Mouse (Mus musculus) kidney, embryonic 15.5 days (tissue): Measurements from ENCODE around the gene Prkag3. TPM values are rescaled to one million over a fixed set of nuclear protein-coding genes. Genes with fewer than 3 reads are reported as not detected.

Experiments
- ATAC-seq: fragments of 200-750 bp; cut with Nextera tagmentation; replicated peaks from 2 replicates; pipeline ENCODE4 v1.8.0; 2017; ENCODE audit warnings: moderate TSS enrichment; ENCODE audit not compliant: low FRiP score
- H3K27ac ChIP-seq: fragments of 300-500 bp; sonication (generic); 2 replicates; pipeline ENCODE4 v1.5.1; 2015; ENCODE audit warnings: mild to moderate bottlenecking, inconsistent platforms
- H3K27me3 ChIP-seq: fragments of 300-500 bp; sonication (generic); 2 replicates; pipeline ENCODE4 v1.6.1; 2015; ENCODE audit warnings: inconsistent platforms
- H3K36me3 ChIP-seq: fragments of 300-500 bp; sonication (generic); 2 replicates; pipeline ENCODE4 v1.6.1; 2015; ENCODE audit warnings: inconsistent platforms
- H3K4me1 ChIP-seq: fragments of 300-500 bp; sonication (generic); 2 replicates; pipeline ENCODE4 v1.6.1; 2015; ENCODE audit warnings: inconsistent platforms
- H3K4me2 ChIP-seq: fragments of 300-500 bp; sonication (generic); 2 replicates; pipeline ENCODE4 v1.6.1; 2015; ENCODE audit warnings: moderate library complexity, mild to moderate bottlenecking, inconsistent platforms
- H3K4me3 ChIP-seq: fragments of 300-500 bp; sonication (generic); replicated peaks from 2 replicates; pipeline ENCODE4 v1.5.1; 2015; ENCODE audit warnings: mild to moderate bottlenecking, inconsistent platforms
- H3K9ac ChIP-seq: fragments of 300-500 bp; sonication (generic); 2 replicates; pipeline ENCODE4 v1.6.1; 2015; ENCODE audit warnings: mild to moderate bottlenecking, inconsistent platforms
- H3K9me3 ChIP-seq: fragments of 300-500 bp; sonication (generic); replicated peaks from 2 replicates; pipeline ENCODE4 v1.6.1; 2016; ENCODE audit warnings: inconsistent platforms
- WGBS: fragments of 180-500 bp; shearing (Covaris S2); methylation state at CpG from one replicate; pipeline ENCODE4 v1.1.7; 2015; ENCODE audit warnings: mixed read lengths; 5-methylcytosine and 5-hydroxymethylcytosine counted together
- polyA plus RNA-seq: library from polyadenylated mRNA; unstranded; fragments of >200 nt; fragmentation: Nextera tagmentation; extraction: Ambion mirVana; gene quantifications from 2 replicates; pipeline ENCODE4 v1.2.1, GENCODE M21; 2015

Gene Prkag3
- polyA plus RNA-seq, 1 experiment from 2014 or later: 0.44 TPM

DNA sequence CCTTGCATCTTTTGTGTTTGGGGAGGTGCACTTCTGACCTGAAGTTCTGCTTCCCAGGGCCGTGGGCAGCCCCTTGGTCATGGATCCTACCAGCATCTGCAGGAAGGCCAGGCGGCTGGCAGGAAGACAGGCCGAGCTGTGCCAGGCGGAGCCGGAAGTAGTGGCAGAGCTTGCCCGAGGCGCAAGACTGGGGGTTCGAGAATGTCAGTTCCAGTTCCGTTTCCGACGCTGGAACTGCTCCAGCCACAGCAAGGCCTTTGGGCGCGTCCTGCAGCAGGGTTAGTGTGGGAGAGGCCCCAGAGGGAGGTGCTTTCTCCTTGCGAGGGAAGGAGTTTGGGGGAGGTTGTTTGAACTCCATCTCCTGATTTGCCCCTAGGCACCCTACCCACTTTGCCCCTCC is 33.0 kb upstream of the Prkag3 start:
- H3K27ac ChIP-seq: no peak overlapping the region
- no peaks in the 10 kb centered on the region for H3K9me3 ChIP-seq
- ATAC-seq: no peak
- WGBS: 21% methylated on average over 14 of the region's 14 CpGs
- H3K36me3 ChIP-seq: no peaks in the 10 kb centered on the region
- H3K4me2 ChIP-seq: peak overlapping the region; percentile 22; the same call in 1 of the 2 replicates
- H3K4me3 ChIP-seq: no peak overlapping the region
- no peak overlapping the region for H3K9ac ChIP-seq
- peaks cover 90% of the 10 kb centered on the region for H3K27me3 ChIP-seq
- peaks cover 25% of the 10 kb centered on the region for H3K4me1 ChIP-seq

DNA sequence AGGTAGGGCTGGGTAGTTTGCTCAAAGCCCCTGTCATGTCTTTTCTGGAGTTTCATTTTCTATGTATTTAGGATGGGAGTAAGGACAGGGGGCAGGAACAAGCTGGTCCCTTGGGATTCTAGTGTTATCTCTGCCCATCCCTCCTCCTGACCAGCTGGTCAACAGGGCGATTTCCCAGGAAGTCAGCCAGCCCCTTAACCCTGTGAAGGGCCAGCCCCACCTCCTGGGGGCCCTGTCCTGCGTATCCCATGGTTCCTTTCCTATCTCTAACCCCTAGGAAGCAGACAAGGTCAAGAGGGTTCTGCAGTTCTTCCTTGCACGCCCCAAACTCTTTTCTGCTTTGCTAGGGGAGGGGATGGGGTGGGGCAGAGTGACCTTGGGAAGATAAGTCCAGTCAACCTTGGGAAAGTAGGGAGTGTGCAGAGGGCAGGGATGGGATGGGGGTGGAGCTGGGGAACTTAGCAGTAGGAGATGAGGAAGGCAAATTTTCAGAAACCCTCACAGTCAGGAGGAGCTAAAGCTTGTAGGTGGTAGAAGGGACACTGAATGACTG is 30.0 kb upstream of the Prkag3 start:
- Histone ChIP-seq H3K27me3 (peaks cover 92% of the 10 kb centered on the region), H3K27ac (no peak overlapping the region), H3K4me1 (peaks cover 32% of the 10 kb centered on the region), H3K36me3 (no peaks in the 10 kb centered on the region), H3K4me3 (no peak overlapping the region), H3K9ac (no peak overlapping the region), H3K9me3 (no peaks in the 10 kb centered on the region), H3K4me2 (no peak overlapping the region)
- 32% methylated on average over 3 of the region's 3 CpGs for WGBS
- no peak for ATAC-seq

DNA sequence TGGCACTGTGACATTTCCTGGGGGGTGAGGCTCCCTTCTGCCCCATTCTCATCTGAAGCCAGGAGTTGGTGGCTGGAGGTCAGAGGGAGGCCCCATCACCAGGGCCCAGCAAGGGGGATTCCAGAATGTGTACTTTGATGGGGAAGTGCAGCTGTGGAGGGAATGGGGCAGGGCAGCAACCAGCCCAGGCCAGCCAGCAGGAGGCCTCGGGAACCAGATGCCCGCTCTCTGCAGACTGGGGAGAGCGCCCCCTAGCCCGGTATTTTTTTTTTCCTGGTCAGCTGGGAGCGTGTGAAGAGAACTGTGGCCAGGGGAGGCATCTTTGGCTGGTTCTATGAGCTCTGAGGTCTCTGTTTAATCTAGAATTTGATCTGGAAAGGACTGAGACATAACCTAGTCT is 26.8 kb upstream of the Prkag3 start:
- Histone ChIP-seq H3K9ac (no peak overlapping the region), H3K27me3 (peaks cover 88% of the 10 kb centered on the region), H3K4me2 (no peak overlapping the region), H3K9me3 (no peaks in the 10 kb centered on the region), H3K4me1 (peaks cover 38% of the 10 kb centered on the region), H3K27ac (no peak overlapping the region), H3K4me3 (no peak overlapping the region), H3K36me3 (no peaks in the 10 kb centered on the region)
- no peak for ATAC-seq
- 13% methylated on average over 5 of the region's 5 CpGs for WGBS

DNA sequence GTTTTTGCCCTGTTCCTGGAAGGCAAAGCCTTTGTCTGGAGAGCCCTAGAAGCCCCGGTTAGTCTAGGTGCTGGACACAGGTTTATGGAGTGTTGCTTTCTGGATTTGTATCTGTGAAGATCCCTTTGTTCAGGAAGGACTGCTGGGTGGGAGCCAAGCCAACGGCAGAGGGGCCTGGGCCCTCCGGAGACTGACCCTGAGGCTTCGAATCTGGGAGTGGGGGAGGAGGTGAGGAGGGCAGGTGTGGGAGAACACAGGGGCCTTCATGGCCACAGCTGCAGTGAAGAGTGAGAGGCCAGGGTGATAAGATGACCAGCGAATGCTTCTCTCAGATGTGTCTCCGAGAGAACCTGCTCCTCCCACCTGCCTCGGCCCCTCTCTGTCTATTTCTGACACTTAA is 25.0 kb upstream of the Prkag3 start:
- Histone ChIP-seq H3K9ac (no peak overlapping the region), H3K9me3 (no peaks in the 10 kb centered on the region), H3K4me2 (no peak overlapping the region), H3K4me3 (no peak overlapping the region), H3K27me3 (peaks cover 93% of the 10 kb centered on the region), H3K4me1 (peaks cover 54% of the 10 kb centered on the region), H3K36me3 (no peaks in the 10 kb centered on the region), H3K27ac (no peak overlapping the region)
- 13% methylated on average over 7 of the region's 7 CpGs for WGBS
- no peak for ATAC-seq

DNA sequence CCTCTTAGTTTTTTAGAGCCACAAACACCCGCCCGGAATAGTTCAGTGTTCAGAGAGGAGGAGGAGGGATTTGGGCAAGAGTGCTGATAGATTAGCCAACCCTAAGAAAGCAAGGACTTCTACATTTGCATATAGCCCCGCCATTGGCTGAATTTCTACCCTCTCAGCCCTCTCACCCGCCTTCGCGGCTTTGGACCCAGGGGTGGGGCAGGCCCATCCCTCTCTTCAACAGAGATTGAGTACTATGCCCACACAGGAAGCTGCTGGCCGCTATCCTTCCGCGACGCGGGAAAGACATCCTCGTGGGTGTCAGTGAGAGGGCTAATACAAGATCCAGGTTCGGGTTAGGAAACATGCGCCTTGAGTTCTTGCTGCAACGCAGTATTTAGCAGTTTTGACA is 24.1 kb upstream of the Prkag3 start:
- Histone ChIP-seq H3K36me3 (no peaks in the 10 kb centered on the region), H3K4me3 (peak overlapping the region; percentile 50), H3K27me3 (peaks cover 91% of the 10 kb centered on the region), H3K9me3 (no peaks in the 10 kb centered on the region), H3K9ac (no peak overlapping the region), H3K27ac (no peak overlapping the region), H3K4me2 (peak overlapping the region; percentile 84), H3K4me1 (peaks cover 54% of the 10 kb centered on the region)
- ATAC-seq: peak; percentile 92
- under 1% methylated on average over 15 of the region's 15 CpGs for WGBS

DNA sequence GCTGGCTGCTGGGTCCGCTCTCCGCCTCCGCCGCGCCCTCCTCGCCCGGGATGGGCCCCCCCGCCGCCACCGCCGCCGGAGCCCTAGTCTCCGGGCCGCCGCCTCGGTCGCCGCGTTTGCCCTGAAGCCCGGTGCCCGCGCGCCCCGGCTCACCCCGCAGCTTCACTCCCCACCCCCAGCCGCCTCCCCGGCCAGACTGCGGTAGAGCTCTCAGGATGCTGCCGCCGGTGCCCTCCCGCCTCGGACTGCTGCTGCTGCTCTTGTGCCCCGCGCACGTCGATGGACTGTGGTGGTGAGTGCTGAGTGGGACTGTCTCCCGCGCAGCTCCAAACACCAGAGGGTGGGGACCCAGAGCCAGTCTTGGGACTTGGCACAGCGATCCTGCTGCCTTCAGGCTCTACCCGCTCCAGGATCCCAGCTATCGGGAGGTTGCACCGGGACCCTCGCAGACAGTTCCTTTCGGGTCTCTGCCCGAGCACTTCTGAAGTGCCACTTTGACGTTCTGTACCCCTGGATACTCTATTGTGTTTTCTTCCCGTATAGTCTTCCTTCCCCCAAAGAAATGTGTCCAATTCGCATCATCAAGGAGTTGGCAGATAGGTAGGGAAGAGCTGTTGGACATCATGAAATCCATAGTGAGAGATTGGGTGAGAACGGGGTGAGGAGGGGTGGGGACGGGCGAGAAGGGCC is 23.1 kb upstream of the Prkag3 start:
- Histone ChIP-seq H3K36me3 (no peaks in the 10 kb centered on the region), H3K4me1 (peaks cover 54% of the 10 kb centered on the region), H3K27ac (no peak overlapping the region), H3K27me3 (peaks cover 92% of the 10 kb centered on the region), H3K4me2 (peak overlapping the region; percentile 84), H3K9me3 (no peaks in the 10 kb centered on the region), H3K4me3 (peak overlapping the region; percentile 50), H3K9ac (peak overlapping the region; percentile 36)
- ATAC-seq: no peak
- WGBS: under 1% methylated on average over 48 of the region's 51 CpGs

DNA sequence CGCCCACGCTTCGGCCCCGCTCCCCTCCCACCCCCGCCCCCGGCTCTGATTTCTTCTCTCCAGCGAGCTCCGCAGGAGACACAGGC is 22.7 kb upstream of the Prkag3 start, which contains the start of gene Wnt6:
Gene Wnt6, plus strand, starts transcription at position 48 of the 86 bp plus-strand sequence.
- Histone ChIP-seq H3K4me1 (peaks cover 54% of the 10 kb centered on the region), H3K4me3 (peak within 1 kb of the TSS; percentile 50), H3K27me3 (peaks cover 92% of the 10 kb centered on the region), H3K4me2 (peak within 1 kb of the TSS; percentile 84), H3K36me3 (no peaks in the 10 kb centered on the region), H3K9ac (peak within 1 kb of the TSS; percentile 36), H3K9me3 (no peaks in the 10 kb centered on the region), H3K27ac (no peak within 1 kb of the TSS)
- WGBS: 3% methylated on average over 6 of the region's 8 CpGs
- ATAC-seq: no peak

DNA sequence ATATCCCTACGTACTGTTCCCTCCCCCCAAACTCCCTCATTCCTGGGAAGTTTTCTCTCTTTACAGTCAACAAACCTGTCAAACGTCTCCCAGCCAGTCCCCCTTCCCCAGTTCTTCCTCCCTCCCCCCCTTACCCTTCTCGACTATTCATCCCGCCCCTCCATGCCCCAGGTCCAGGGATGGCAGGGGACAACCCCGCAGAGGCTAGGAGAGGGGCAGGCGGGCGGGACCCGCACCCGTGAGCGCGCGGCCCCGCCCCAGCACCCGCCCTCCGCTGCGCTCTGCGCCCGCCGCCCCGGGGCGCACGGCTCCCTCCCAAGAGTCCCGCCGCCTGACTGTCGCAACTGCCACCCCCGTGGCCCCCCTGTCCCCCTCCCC is 22.4 kb upstream of the Prkag3 start:
- Histone ChIP-seq H3K4me1 (peaks cover 54% of the 10 kb centered on the region), H3K27ac (no peak overlapping the region), H3K27me3 (peaks cover 92% of the 10 kb centered on the region), H3K9me3 (no peaks in the 10 kb centered on the region), H3K9ac (peak overlapping the region; percentile 36; the same call in 1 of the 2 replicates), H3K36me3 (no peaks in the 10 kb centered on the region), H3K4me3 (peak overlapping the region; percentile 50), H3K4me2 (peak overlapping the region; percentile 84)
- WGBS: 2% methylated on average over 25 of the region's 26 CpGs
- ATAC-seq: 0 out of 2 replicates have a peak, but pooled peaks have one; percentile 16

DNA sequence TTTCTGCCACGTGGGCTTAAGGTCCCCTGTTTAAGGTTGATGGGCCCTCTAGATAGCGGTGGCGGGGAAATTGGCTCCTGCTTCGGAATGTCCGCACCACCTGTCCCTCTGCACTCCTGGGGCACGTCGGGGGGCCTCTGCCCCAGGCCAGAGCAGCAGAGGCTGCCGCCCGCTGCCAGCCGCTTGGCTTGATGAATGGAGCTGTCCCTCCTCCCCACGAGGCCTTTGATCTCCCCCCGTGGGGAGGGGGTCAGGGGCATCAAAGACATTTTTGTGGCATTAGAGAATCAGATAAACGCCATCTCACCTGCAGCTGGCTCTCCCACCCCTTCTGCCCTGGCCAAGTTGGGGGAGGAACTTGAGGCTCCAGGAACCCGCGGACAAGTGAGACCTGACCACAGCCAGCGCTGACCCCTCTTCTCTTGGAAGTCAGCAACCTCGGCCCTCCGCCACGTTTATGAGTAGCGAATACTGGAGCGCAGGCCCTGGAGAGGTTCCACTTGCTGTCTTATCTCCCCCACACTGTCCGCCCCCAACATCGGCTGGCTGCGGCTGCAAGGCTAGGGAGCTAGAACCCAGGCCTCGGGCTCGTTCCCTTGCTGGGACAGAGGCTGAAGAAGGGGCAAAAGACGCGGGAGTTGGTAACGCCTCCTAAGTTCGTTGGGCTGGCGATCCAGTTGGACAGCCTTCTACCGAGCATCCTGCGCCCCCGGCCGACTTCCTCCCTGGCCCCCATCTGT is 21.9 kb upstream of the Prkag3 start:
- H3K4me2 ChIP-seq: peak overlapping the region; percentile 84
- H3K27me3 ChIP-seq: peaks cover 90% of the 10 kb centered on the region
- 0 out of 2 replicates have a peak, but pooled peaks have one; percentile 5 for ATAC-seq
- no peaks in the 10 kb centered on the region for H3K9me3 ChIP-seq
- peak overlapping the region; percentile 50 for H3K4me3 ChIP-seq
- no peak overlapping the region for H3K9ac ChIP-seq
- WGBS: 2% methylated on average over 35 of the region's 35 CpGs
- peaks cover 49% of the 10 kb centered on the region for H3K4me1 ChIP-seq
- H3K36me3 ChIP-seq: no peaks in the 10 kb centered on the region
- no peak overlapping the region for H3K27ac ChIP-seq

DNA sequence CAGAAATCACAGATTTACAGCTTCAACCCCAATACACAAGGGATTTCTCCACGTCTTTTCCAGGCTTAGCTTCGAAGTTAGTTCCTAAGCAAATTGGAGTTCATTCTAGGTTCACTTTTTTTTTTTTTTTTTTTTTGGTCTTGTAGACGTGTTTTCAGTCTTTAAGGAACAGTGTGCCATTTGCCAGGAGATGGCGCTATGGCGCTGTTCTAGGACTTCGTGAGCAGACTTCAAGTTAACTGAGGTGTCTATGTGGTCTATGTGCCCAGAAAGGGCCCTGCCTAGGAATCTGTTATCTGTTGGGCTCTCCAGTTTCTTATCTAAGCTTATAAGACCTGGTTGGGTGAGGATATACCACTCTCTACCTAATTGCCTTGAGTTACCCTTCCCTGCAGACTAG is 14.1 kb upstream of the Prkag3 start:
- Histone ChIP-seq H3K9ac (no peak overlapping the region), H3K9me3 (no peaks in the 10 kb centered on the region), H3K4me3 (no peak overlapping the region), H3K27me3 (peaks cover 65% of the 10 kb centered on the region), H3K4me2 (no peak overlapping the region), H3K27ac (no peak overlapping the region), H3K4me1 (no peaks in the 10 kb centered on the region), H3K36me3 (no peaks in the 10 kb centered on the region)
- ATAC-seq: no peak
- WGBS: 3% methylated on average over 6 of the region's 6 CpGs

DNA sequence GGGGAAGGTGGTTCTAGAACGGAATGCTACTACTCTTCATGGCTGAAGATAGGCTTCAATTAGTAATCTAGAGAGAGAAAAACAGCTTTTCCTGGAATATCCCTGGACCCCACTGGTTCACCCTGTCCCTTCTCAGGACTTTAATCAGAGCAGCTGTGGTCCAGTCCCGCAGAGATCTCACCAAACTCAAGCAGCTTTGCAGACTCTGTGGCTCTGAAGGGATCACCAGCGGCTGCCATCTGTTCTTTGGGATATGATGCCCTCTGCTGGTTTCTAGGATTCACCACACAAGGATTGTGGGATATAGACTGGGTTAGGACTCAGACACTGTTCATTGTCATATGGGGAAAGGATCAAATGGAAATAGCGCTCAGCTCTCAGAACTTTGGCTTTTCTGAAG is 10.8 kb upstream of the Prkag3 start:
- no peak for ATAC-seq

DNA sequence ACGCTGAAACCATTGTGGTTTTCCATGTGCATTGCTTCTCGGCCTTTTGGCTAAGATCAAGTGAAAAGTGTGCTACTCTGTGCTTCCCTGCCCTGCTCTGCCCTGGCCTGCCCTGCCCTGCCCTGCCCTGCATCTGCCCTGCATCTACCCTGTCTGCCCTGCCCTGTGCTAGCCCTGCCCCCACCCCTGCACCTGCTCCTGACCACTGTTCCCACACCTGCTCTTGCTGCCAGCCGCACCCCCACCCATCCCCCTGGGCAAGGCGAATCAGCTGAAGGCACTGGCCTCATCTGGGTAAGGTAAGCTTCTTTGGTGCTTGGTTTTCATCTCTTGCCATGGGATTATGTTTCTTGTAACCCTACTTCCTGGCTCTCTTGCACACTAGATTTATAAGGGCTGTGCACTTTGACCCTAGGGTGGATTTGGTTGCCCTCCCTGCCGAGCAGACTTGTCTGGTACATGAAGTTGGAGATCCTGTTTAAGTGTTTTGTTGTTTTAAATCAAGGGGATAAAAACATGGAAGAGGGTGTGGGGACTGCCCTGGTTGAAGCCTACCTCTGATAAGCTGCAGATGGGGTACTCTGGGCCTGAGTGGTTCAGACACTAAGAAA is 5.3 kb upstream of the Prkag3 start:
- Histone ChIP-seq H3K9me3 (no peaks in the 10 kb centered on the region), H3K4me1 (peaks cover 3% of the 10 kb centered on the region), H3K4me2 (no peak overlapping the region), H3K9ac (no peak overlapping the region), H3K27me3 (peaks cover 10% of the 10 kb centered on the region), H3K4me3 (no peak overlapping the region), H3K27ac (no peak overlapping the region), H3K36me3 (no peaks in the 10 kb centered on the region)
- 39% methylated on average over 5 of the region's 5 CpGs for WGBS
- no peak for ATAC-seq

More for the DNA sequence above, 10.8 kb upstream of the Prkag3 start:
- Histone ChIP-seq H3K27ac (no peak overlapping the region), H3K4me3 (no peak overlapping the region), H3K4me2 (no peak overlapping the region), H3K9ac (no peak overlapping the region), H3K4me1 (no peaks in the 10 kb centered on the region), H3K36me3 (no peaks in the 10 kb centered on the region), H3K27me3 (peaks cover 44% of the 10 kb centered on the region), H3K9me3 (no peaks in the 10 kb centered on the region)
- 26% methylated on average over 4 of the region's 4 CpGs for WGBS
